ENCODE assay signal across 15 mouse cellular contexts in genomic region chr16:47791456-47791855, GRCm38 (mm10).
DNase-seq lines count a peak whose midpoint lies in the region.
"Had no signal": no experiment of that assay in that cellular context is flagged by ENCODE, and none has a peak within 500 bp of the region (broad histone marks: within the 10 kb centered on the region; RNA-seq: fewer than 3 reads in every experiment).

No protein-coding gene starts in this region.

- intact Hi-C loops in left cerebral cortex, postnatal 10 days (cut with DNase I), result no loop called here

- peak; percentile 21 to 28 for DNase-seq in frontal cortex, adult 2 months (ENCODE audit: extremely low spot score in 1 of 2, low spot score in 1 of 2)
- DNase-seq in frontal cortex, postnatal 14 days (ENCODE audit: low spot score in 2 of 2), result no peak
- DNase-seq in left cerebral cortex, adult 9 months (ENCODE audit: low spot score in 2 of 2), result peak; percentile 5 to 15
- no peak for DNase-seq in left cerebral cortex, postnatal 10 days (ENCODE audit: extremely low spot score in 1 of 2, low spot score in 2 of 2)
- DNase-seq in brain, adult 2 months (ENCODE audit: low read depth, low spot score), result peak; percentile 61
- peak; percentile 61 for DNase-seq in telencephalon, adult 2 months (ENCODE audit: low read depth, low spot score)
- DNase-seq in lung, postnatal 14 days, result no peak
- DNase-seq: adrenal gland, adult 2 months; adrenal gland, postnatal 10 days; adrenal gland, postnatal 25 days; cerebellum, adult 11-12 months; cerebellum, adult 2 months; cerebellum, adult 9-10 months; cerebellum, postnatal 10 days; cerebellum, postnatal 25 days had no signal

Comparison
In these comparisons a context has a peak if more than half of its experiments do, and no peak if none do; other contexts are left out.
1. DNase-seq: peak in frontal cortex, adult 2 months (2 of 2), left cerebral cortex, adult 9 months (2 of 2), brain, adult 2 months (single experiment) and telencephalon, adult 2 months (single experiment); none in frontal cortex, postnatal 14 days (0 of 2), left cerebral cortex, postnatal 10 days (0 of 2) and lung, postnatal 14 days (single experiment).